ENCODE assay signal across 13 mouse cellular contexts in the genomic region with DNA sequence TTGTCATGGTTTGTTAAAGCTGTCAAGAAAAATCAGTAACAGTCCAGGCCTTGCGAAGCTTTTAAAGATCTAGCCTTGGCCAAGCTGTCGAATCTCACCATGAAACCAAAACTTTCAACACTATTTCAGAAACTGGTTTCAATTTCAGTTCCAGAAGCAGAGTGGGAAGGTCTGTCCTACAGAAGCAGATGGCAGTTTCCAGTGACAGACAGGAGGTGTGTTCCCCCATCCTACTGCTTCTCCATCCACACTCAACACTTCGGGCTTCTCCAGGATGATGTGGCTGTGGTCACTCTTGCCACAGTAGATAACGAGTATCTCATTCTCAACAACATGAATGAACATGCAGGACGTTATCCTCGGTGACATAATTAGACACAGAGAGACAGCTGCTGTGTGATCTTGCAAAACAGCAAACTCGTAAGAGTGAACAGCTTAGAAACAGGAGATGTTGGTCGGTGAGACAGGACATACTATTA.
A peak's percentile ranks its signal among the peaks of the same experiment; 100 is the strongest.
DNase-seq lines count a peak whose midpoint lies in the region; TF ChIP-seq lines count a peak whose summit lies in the region.
"Had no signal": no experiment of that assay in that cellular context is flagged by ENCODE, and none has a peak within 500 bp of the region (broad histone marks: within the 10 kb centered on the region; RNA-seq: fewer than 3 reads in every experiment).

No protein-coding gene starts in this region.

- H3K27ac ChIP-seq in kidney, adult 2 months (ENCODE audit: insufficient read depth, low read depth, low read length) = no peak overlapping the region
- H3K27ac ChIP-seq: heart, embryonic 15.5 days; limb, embryonic 15.5 days had no signal

- DNase-seq in left cerebral cortex, adult 11 months (ENCODE audit: low spot score) = peak; percentile 30
- DNase-seq in left cerebral cortex, postnatal 4 days = no peak
- peak; percentile 42 to 62 for DNase-seq in frontal cortex, adult 2 months (ENCODE audit: extremely low spot score in 1 of 2, low spot score in 1 of 2)
- DNase-seq in left cerebral cortex, postnatal 36 days (ENCODE audit: low spot score in 2 of 2) = peak; percentile 53 to 61
- DNase-seq in telencephalon, adult 2 months (ENCODE audit: low read depth, low spot score) = peak; percentile 74
- no peak for DNase-seq in kidney, adult 2 months
- DNase-seq in urinary bladder, postnatal 10 days (ENCODE audit: low spot score) = no peak
- DNase-seq: gastrocnemius, postnatal 25 days; lung, adult 2 months; spleen, adult 18-20 months; thymus, postnatal 4 days had no signal

- H3K4me1 ChIP-seq in kidney, adult 2 months (ENCODE audit: control insufficient read depth, insufficient read depth, low read length) = no peaks in the 10 kb centered on the region
- H3K4me1 ChIP-seq: heart, embryonic 15.5 days; limb, embryonic 15.5 days had no signal

- TF ChIP-seq POLR2A in kidney, adult 2 months (IDR thresholded peaks at IDR 0.05; ENCODE audit: low read depth, low read length) = no peak

- 86% methylated on average over 8 of the region's 8 CpGs for WGBS in kidney, adult 2 months

- TF ChIP-seq CTCF in kidney, adult 2 months (conservative IDR thresholded peaks at IDR 0.05; ENCODE audit: insufficient read depth, insufficient read length, low read depth, low read length) = no peak

- H3K36me3 ChIP-seq in kidney, adult 2 months (ENCODE audit: control insufficient read depth, insufficient read depth, low read length) = no peaks in the 10 kb centered on the region
- H3K36me3 ChIP-seq: heart, embryonic 15.5 days; limb, embryonic 15.5 days had no signal

- no peaks in the 10 kb centered on the region for H3K27me3 ChIP-seq in kidney, adult 2 months (replicated peaks; ENCODE audit: control insufficient read depth, insufficient read depth, low read length)
- H3K27me3 ChIP-seq: heart, embryonic 15.5 days; limb, embryonic 15.5 days had no signal

- intact Hi-C loops in left cerebral cortex, postnatal 4 days (cut with DNase I) = no loop called here
- intact Hi-C loops in left cerebral cortex, postnatal 36 days (cut with DNase I) = no loop called here

- no peak overlapping the region for H3K4me3 ChIP-seq in kidney, adult 2 months (ENCODE audit: insufficient read depth, low read depth, low read length)
- H3K4me3 ChIP-seq: heart, embryonic 15.5 days; limb, embryonic 15.5 days had no signal

Comparison
In these comparisons a context has a peak if more than half of its experiments do, and no peak if none do; other contexts are left out.
1. DNase-seq: peak in left cerebral cortex, adult 11 months (single experiment), frontal cortex, adult 2 months (2 of 2), left cerebral cortex, postnatal 36 days (2 of 2) and telencephalon, adult 2 months (single experiment); none in left cerebral cortex, postnatal 4 days (single experiment), kidney, adult 2 months (single experiment) and urinary bladder, postnatal 10 days (single experiment).